Mouse (Mus musculus) brain, adult 10 weeks (tissue): ENCODE results near the gene Olfm1. TPM values are rescaled to one million over a fixed set of nuclear protein-coding genes. Genes with fewer than 3 reads are reported as not detected.

Experiments used
- polyA plus RNA-seq: library from polyadenylated mRNA; stranded (reverse); fragments of 350-450 nt; fragmentation: Illumina TruSeq; extraction: RNeasy Lipid Tissue Mini Kit (QIAGEN cat#74804); gene quantifications from one replicate; pipeline ENCODE4 v1.2.3, GENCODE M21; 2015; ENCODE audit warnings: low read depth, low replicate concordance

The Olfm1 gene
- polyA plus RNA-seq, result 1,079 TPM

DNA sequence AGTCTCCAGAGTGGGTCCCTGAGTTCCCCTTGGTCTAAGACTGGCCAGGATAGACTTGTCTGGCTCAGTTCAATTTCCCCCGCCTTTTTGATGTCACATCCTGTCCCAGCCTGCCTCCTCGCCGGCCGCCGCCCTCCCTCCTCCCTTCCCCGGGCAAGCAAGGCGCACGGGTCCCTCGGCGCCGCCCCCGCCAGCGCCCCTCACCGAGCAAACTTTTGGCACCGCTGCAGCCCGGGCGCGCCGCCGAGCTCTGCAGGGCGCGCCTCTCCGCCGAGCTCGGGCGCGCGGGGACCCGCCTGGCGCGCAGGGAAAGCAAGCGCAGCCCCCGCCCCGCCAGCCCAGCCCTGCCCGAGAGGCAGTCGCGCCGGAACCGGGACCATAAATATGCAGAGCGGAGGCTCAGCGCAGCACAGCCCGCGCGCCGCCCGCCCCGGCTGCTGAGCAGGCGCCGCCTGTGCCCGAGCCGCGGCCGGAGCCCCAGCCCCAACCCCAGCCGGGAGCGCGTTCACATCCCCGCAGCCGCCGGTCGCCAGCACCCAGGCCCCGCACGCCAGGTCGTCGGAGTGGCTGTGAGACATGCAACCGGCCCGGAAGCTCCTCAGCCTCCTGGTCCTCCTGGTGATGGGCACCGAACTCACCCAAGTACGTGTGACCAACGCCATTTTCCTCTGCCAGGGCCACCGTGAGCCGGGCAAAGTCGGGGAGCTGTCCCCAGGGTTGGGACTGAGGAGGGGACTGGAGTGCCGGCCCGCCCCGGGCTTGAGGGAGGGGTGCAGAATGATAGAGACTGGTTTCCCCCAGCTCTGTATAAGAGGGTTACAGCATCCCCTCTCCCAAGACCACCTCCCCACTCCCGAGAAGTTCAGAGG, at the start of gene Olfm1:
Gene Olfm1 (plus strand): TSS at position 172 of the 869 bp plus-strand sequence.

Other genes with a start within 250 kb of the Olfm1 start
- gene Fcnb, start 108.1 kb upstream of the Olfm1 start, polyA plus RNA-seq, result not detected